Mouse (Mus musculus): ENCODE measurements around the gene Gm20908.
"Not testable (repeated sequence)": the region's sequence is repeated elsewhere in the genome, so short reads cannot be mapped to it uniquely, and the experiment has no call there.

Gm20908 gene

GRCm38 (mm10) chrY:64472966-64473365, at the start of gene Gm20908:
Gm20908 (plus strand) TSS chrY:64473266.
- not testable (repeated sequence) for DNase-seq (ENCODE audit: low read depth, low spot score)

All from c-Kit-negative CD71-positive TER-119-positive erythroid progenitor cells, embryonic 14.5 days (primary cell).